Comparison of ENCODE assay signal across 9 mouse cellular contexts in genomic region chr10:75561071-75561654, GRCm38 (mm10). TPM values are rescaled to one million over a fixed set of nuclear protein-coding genes. Genes with fewer than 3 reads are reported as not detected.
DNase-seq lines count a peak whose midpoint lies in the region; ATAC-seq lines count a peak whose summit lies in the region.
"Had no signal": no experiment of that assay in that cellular context is flagged by ENCODE, and none has a peak within 500 bp of the region (broad histone marks: within the 10 kb centered on the region; RNA-seq: fewer than 3 reads in every experiment).

Ggt1 (plus strand) TSS chr10:75561604.

- ATAC-seq in kidney, embryonic 15.5 days (replicated peaks; ENCODE audit: low FRiP score) = no peak
- no peak for ATAC-seq in embryonic facial prominence, embryonic 11.5 days (replicated peaks; ENCODE audit: insufficient number of reproducible peaks, low FRiP score, low TSS enrichment, low read depth)
- ATAC-seq in hindbrain, embryonic 15.5 days (ENCODE audit: low FRiP score, low read depth) = no peak
- ATAC-seq in midbrain, embryonic 16.5 days = no peak

- peak within 1 kb of the TSS; percentile 99 for H3K4me2 ChIP-seq in kidney, embryonic 15.5 days
- H3K4me2 ChIP-seq in embryonic facial prominence, embryonic 11.5 days (ENCODE audit: low read depth, low read length) = peak within 1 kb of the TSS; percentile 97; the same call in 1 of the 2 replicates
- peak within 1 kb of the TSS; percentile 82 for H3K4me2 ChIP-seq in hindbrain, embryonic 15.5 days
- H3K4me2 ChIP-seq in midbrain, embryonic 16.5 days (ENCODE audit: low read length) = peak within 1 kb of the TSS; percentile 88

- H3K9me3 ChIP-seq in kidney, embryonic 15.5 days (replicated peaks) = no peaks in the 10 kb centered on the region
- no peaks in the 10 kb centered on the region for H3K9me3 ChIP-seq in embryonic facial prominence, embryonic 11.5 days (replicated peaks; ENCODE audit: control insufficient read depth, low read length)
- H3K9me3 ChIP-seq in hindbrain, embryonic 15.5 days = no peaks in the 10 kb centered on the region
- H3K9me3 ChIP-seq in midbrain, embryonic 16.5 days (replicated peaks; ENCODE audit: control insufficient read depth, low read length, poor library complexity, severe bottlenecking) = no peaks in the 10 kb centered on the region

- DNase-seq in kidney, adult 11 months = no peak
- DNase-seq in embryonic facial prominence, embryonic 11.5 days (ENCODE audit: low spot score) = no peak
- DNase-seq in right cerebral cortex, postnatal 4 days = no peak
- no peak for DNase-seq in ovary, postnatal 10 days (ENCODE audit: low spot score)
- no peak for DNase-seq in gastrocnemius, adult 8-10 months (ENCODE audit: low spot score in 2 of 2)

- H3K9ac ChIP-seq in kidney, embryonic 15.5 days = peak within 1 kb of the TSS; percentile 71; the same call in 1 of the 2 replicates
- H3K9ac ChIP-seq in embryonic facial prominence, embryonic 11.5 days (replicated peaks; ENCODE audit: low read length) = no peak within 1 kb of the TSS; the same call in 1 of the 2 replicates
- peak within 1 kb of the TSS; percentile 75 for H3K9ac ChIP-seq in hindbrain, embryonic 15.5 days
- H3K9ac ChIP-seq in midbrain, embryonic 16.5 days (ENCODE audit: low read depth, low read length) = peak within 1 kb of the TSS; percentile 85

- H3K27ac ChIP-seq in kidney, embryonic 15.5 days = no peak within 1 kb of the TSS
- no peak within 1 kb of the TSS for H3K27ac ChIP-seq in embryonic facial prominence, embryonic 11.5 days (replicated peaks; ENCODE audit: low read depth, low read length)
- peak within 1 kb of the TSS; percentile 97 for H3K27ac ChIP-seq in hindbrain, embryonic 15.5 days (replicated peaks)
- H3K27ac ChIP-seq in midbrain, embryonic 16.5 days (ENCODE audit: low read length) = peak within 1 kb of the TSS; percentile 97

- 61% methylated on average over 10 of the region's 10 CpGs for WGBS in kidney, embryonic 15.5 days
- 41% methylated on average over 10 of the region's 10 CpGs for WGBS in embryonic facial prominence, embryonic 11.5 days
- WGBS in hindbrain, embryonic 15.5 days = 51% methylated on average over 10 of the region's 10 CpGs
- 56% methylated on average over 10 of the region's 10 CpGs for WGBS in midbrain, embryonic 16.5 days

- H3K4me1 ChIP-seq in kidney, embryonic 15.5 days = peaks cover 63% of the 10 kb centered on the region
- peaks cover 12% of the 10 kb centered on the region for H3K4me1 ChIP-seq in embryonic facial prominence, embryonic 11.5 days (ENCODE audit: control insufficient read depth, insufficient read depth, low read length)
- H3K4me1 ChIP-seq in hindbrain, embryonic 15.5 days (replicated peaks) = peaks cover 47% of the 10 kb centered on the region
- peaks cover 36% of the 10 kb centered on the region for H3K4me1 ChIP-seq in midbrain, embryonic 16.5 days (ENCODE audit: control insufficient read depth, insufficient read depth, low read length)

- H3K4me3 ChIP-seq in kidney, embryonic 15.5 days (replicated peaks) = peak within 1 kb of the TSS; percentile 64; the same call in 1 of the 2 replicates
- no peak within 1 kb of the TSS for H3K4me3 ChIP-seq in embryonic facial prominence, embryonic 11.5 days (ENCODE audit: low read depth, low read length)
- H3K4me3 ChIP-seq in hindbrain, embryonic 15.5 days = peak within 1 kb of the TSS; percentile 60
- H3K4me3 ChIP-seq in midbrain, embryonic 16.5 days (ENCODE audit: low read depth, low read length) = peak within 1 kb of the TSS; percentile 55

- H3K36me3 ChIP-seq in kidney, embryonic 15.5 days = no peaks in the 10 kb centered on the region
- H3K36me3 ChIP-seq in embryonic facial prominence, embryonic 11.5 days (replicated peaks; ENCODE audit: control insufficient read depth, insufficient read depth, low read depth, low read length) = no peaks in the 10 kb centered on the region
- peaks cover 7% of the 10 kb centered on the region; the same call in 1 of the 2 replicates for H3K36me3 ChIP-seq in hindbrain, embryonic 15.5 days
- 0 out of 2 replicates have a peak, but pooled peaks cover 4% of the 10 kb centered on the region for H3K36me3 ChIP-seq in midbrain, embryonic 16.5 days (ENCODE audit: control insufficient read depth, insufficient read depth, low read length)

- H3K27me3 ChIP-seq in kidney, embryonic 15.5 days = peaks cover 40% of the 10 kb centered on the region
- H3K27me3 ChIP-seq in embryonic facial prominence, embryonic 11.5 days (ENCODE audit: control insufficient read depth, insufficient read depth, low read length) = peaks cover 10% of the 10 kb centered on the region
- no peaks in the 10 kb centered on the region for H3K27me3 ChIP-seq in hindbrain, embryonic 15.5 days
- no peaks in the 10 kb centered on the region for H3K27me3 ChIP-seq in midbrain, embryonic 16.5 days (ENCODE audit: control insufficient read depth, insufficient read depth, low read depth, low read length)

RNA-seq across cellular contexts. Expression of gene Ggt1, which starts in this region (rescaled TPM):
- 128 and 137 TPM in 2 replicates for polyA plus RNA-seq in kidney, embryonic 15.5 days (2015; fragmentation: Nextera tagmentation; extraction: Ambion mirVana)
- 0.55 and 3.0 TPM in 2 replicates for polyA plus RNA-seq in embryonic facial prominence, embryonic 11.5 days (2014; fragmentation: Nextera tagmentation; extraction: Ambion mirVana)
- 1.2 and 1.3 TPM in 2 replicates for polyA plus RNA-seq in hindbrain, embryonic 15.5 days (2015; fragmentation: Nextera tagmentation; extraction: Ambion mirVana)
- polyA plus RNA-seq in midbrain, embryonic 16.5 days (2015; fragmentation: Nextera tagmentation; extraction: Ambion mirVana) = 1.3 TPM in 2 replicates
- not detected for total RNA-seq in gastrocnemius, adult 8-10 months (2022)
- polyA plus RNA-seq: erythroblast, embryonic 14.5 days had no signal

Comparison
In these comparisons a context has a peak if more than half of its experiments do, and no peak if none do; other contexts are left out.
1. RNA of gene Ggt1 (polyA plus RNA-seq): 128 to 137 TPM in kidney, embryonic 15.5 days; 1.2 to 1.3 TPM in hindbrain, embryonic 15.5 days, 1.3 TPM in midbrain, embryonic 16.5 days and 0.55 to 3.0 TPM in embryonic facial prominence, embryonic 11.5 days; every median in the first group is over 10 times any median in the second.
2. H3K27ac ChIP-seq: peak in hindbrain, embryonic 15.5 days (single experiment) and midbrain, embryonic 16.5 days (single experiment); none in kidney, embryonic 15.5 days (single experiment) and embryonic facial prominence, embryonic 11.5 days (single experiment).
3. Peak in every context shown above with its lines, with median percentiles within 50 percentile points of each other: H3K4me2 ChIP-seq.